Mouse (Mus musculus) limb, embryonic 12.5 days (tissue): Measurements from ENCODE around the gene Nadsyn1. TPM values are rescaled to one million over a fixed set of nuclear protein-coding genes. Genes with fewer than 3 reads are reported as not detected.

Experiments used
- ATAC-seq: fragments of 200-750 bp; cut with Nextera tagmentation; 2 replicates; pipeline ENCODE4 v1.8.0; 2017; ENCODE audit warnings: low read depth, moderate TSS enrichment; ENCODE audit not compliant: insufficient number of reproducible peaks, insufficient read depth, low FRiP score, low TSS enrichment
- H3K27ac ChIP-seq: fragments of 300-500 bp; sonication (generic); 2 replicates; pipeline ENCODE4 v1.5.1; 2016; ENCODE audit warnings: mild to moderate bottlenecking, moderate library complexity
- H3K27me3 ChIP-seq: fragments of 300-500 bp; sonication (generic); 2 replicates; pipeline ENCODE4 v1.6.1; 2016; ENCODE audit warnings: mild to moderate bottlenecking, moderate library complexity
- H3K36me3 ChIP-seq: fragments of 300-500 bp; sonication (generic); 2 replicates; pipeline ENCODE4 v1.6.1; 2016; ENCODE audit warnings: mild to moderate bottlenecking, moderate library complexity
- H3K4me1 ChIP-seq: fragments of 300-500 bp; sonication (generic); replicated peaks from 2 replicates; pipeline ENCODE4 v1.6.1; 2016
- H3K4me2 ChIP-seq: fragments of 300-500 bp; sonication (generic); 2 replicates; pipeline ENCODE4 v1.6.1; 2016; ENCODE audit warnings: mild to moderate bottlenecking, moderate library complexity
- H3K4me3 ChIP-seq: fragments of 300-500 bp; sonication (generic); replicated peaks from 2 replicates; pipeline ENCODE4 v1.5.1; 2016; ENCODE audit warnings: mild to moderate bottlenecking
- H3K9ac ChIP-seq: fragments of 300-500 bp; sonication (generic); replicated peaks from 2 replicates; pipeline ENCODE4 v1.6.1; 2016; ENCODE audit warnings: mild to moderate bottlenecking, moderate library complexity
- H3K9me3 ChIP-seq: fragments of 300-500 bp; sonication (generic); 2 replicates; pipeline ENCODE4 v1.6.1; 2016; ENCODE audit warnings: mild to moderate bottlenecking, moderate library complexity
- WGBS: fragments of 180-500 bp; shearing (Covaris S2); methylation state at CpG from one replicate; pipeline ENCODE4 v1.1.7; 2016; 5-methylcytosine and 5-hydroxymethylcytosine counted together
- polyA plus RNA-seq: library from polyadenylated mRNA; unstranded; fragments of >200 nt; fragmentation: Nextera tagmentation; extraction: Ambion mirVana; gene quantifications from 2 replicates; pipeline ENCODE4 v1.2.1, GENCODE M21; 2016

The Nadsyn1 gene
- polyA plus RNA-seq, 1 experiment from 2014 or later, result 8.9 TPM

GRCm38 (mm10) chr7:143768267-143768666, 54.4 kb downstream of the Nadsyn1 start:
- Histone ChIP-seq H3K4me2 (no peak overlapping the region), H3K27me3 (peaks cover 35% of the 10 kb centered on the region), H3K9ac (no peak overlapping the region), H3K27ac (no peak overlapping the region), H3K9me3 (no peaks in the 10 kb centered on the region), H3K4me1 (no peaks in the 10 kb centered on the region), H3K36me3 (no peaks in the 10 kb centered on the region), H3K4me3 (no peak overlapping the region)
- no peak for ATAC-seq
- WGBS, result 78% methylated on average over 6 of the region's 6 CpGs

DNA sequence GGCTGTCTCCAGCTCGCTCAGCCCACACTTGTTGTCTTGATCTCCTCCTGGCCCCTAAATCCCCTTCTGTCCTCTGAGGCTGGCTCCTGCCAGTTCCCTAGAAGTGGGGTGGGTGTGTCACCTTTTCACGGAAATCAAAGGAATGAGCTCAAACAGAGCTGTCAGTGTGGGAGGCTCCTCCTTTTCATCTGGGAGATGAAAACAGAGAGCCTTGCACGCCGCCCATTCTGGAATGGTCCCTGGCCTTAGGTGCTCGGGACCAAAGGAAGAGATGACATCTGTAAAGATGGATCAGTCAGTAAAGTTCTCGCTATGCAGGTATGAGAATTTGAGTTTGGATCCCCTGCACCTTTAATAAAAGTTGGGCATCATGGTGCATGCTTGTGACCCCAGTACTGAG, 55.8 kb downstream of the Nadsyn1 start, which contains the start of gene Mrgprg:
Mrgprg (minus strand) TSS at position 101 of the 400 bp plus-strand sequence.
- Histone ChIP-seq H3K9ac (no peak within 1 kb of the TSS), H3K36me3 (no peaks in the 10 kb centered on the region), H3K4me3 (no peak within 1 kb of the TSS), H3K4me2 (no peak within 1 kb of the TSS), H3K27ac (no peak within 1 kb of the TSS), H3K27me3 (peaks cover 35% of the 10 kb centered on the region), H3K9me3 (no peaks in the 10 kb centered on the region), H3K4me1 (no peaks in the 10 kb centered on the region)
- 46% methylated on average over 6 of the region's 6 CpGs for WGBS
- no peak for ATAC-seq

DNA sequence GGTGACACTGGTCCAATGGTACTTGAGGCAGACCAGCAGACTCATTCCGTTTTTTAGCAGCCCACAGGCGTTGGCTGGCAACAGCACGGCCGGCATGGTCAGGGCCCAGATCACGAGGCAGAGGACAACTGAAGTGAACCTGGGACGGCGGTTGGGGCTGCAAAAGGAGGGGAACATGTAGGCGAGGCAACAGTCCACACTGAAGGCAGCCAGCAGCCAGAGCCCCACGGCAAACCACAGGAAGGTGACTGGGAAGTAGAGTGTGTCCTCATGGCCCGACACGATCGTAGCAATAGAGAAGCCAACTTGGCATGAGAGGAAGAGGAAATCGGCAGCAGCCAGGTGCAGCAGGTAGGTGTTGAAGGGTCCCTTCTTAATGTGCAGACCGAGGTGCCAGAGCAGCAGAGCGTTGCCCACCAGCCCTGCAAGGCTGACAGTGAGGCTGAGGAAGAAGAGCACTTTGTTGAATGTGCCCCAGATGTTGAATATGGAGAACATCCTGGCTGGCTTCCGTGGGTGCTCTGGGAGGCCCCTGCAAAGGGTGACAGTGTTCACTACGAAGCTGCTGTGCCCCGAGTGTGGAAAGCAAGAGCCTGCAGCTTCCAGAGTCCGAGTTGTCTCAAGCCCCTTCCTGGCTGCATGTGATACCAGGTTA, 57.6 kb downstream of the Nadsyn1 start:
- H3K9me3 ChIP-seq, result no peaks in the 10 kb centered on the region
- 72% methylated on average over 19 of the region's 19 CpGs for WGBS
- no peak for ATAC-seq

GRCm38 (mm10) chr7:143763794-143764193, 58.9 kb downstream of the Nadsyn1 start:
- ATAC-seq, result no peak
- no peaks in the 10 kb centered on the region for H3K36me3 ChIP-seq
- H3K9ac ChIP-seq, result no peak overlapping the region
- H3K27me3 ChIP-seq, result peaks cover 42% of the 10 kb centered on the region
- no peak overlapping the region for H3K4me2 ChIP-seq
- 22% methylated on average over 3 of the region's 3 CpGs for WGBS
- H3K27ac ChIP-seq, result no peak overlapping the region
- H3K9me3 ChIP-seq, result no peaks in the 10 kb centered on the region
- no peaks in the 10 kb centered on the region for H3K4me1 ChIP-seq
- no peak overlapping the region for H3K4me3 ChIP-seq

More for the DNA sequence above, 57.6 kb downstream of the Nadsyn1 start:
- H3K4me1 ChIP-seq, result no peaks in the 10 kb centered on the region
- H3K9ac ChIP-seq, result no peak overlapping the region
- H3K36me3 ChIP-seq, result no peaks in the 10 kb centered on the region
- no peak overlapping the region for H3K27ac ChIP-seq
- H3K4me2 ChIP-seq, result no peak overlapping the region
- H3K4me3 ChIP-seq, result no peak overlapping the region
- H3K27me3 ChIP-seq, result peaks cover 42% of the 10 kb centered on the region

- Histone ChIP-seq H3K4me3 (no peak overlapping the region), H3K4me1 (peaks cover 12% of the 10 kb centered on the region; the same call in 1 of the 2 replicates), H3K9ac (no peak overlapping the region), H3K9me3 (no peaks in the 10 kb centered on the region), H3K27ac (no peak overlapping the region), H3K4me2 (no peak overlapping the region), H3K27me3 (peaks cover 49% of the 10 kb centered on the region), H3K36me3 (no peaks in the 10 kb centered on the region)
- no peak for ATAC-seq
- WGBS, result 63% methylated on average over 3 of the region's 3 CpGs
Measured at GRCm38 (mm10) chr7:143758956-143759355, 63.7 kb downstream of the Nadsyn1 start.

- Histone ChIP-seq H3K4me2 (peak overlapping the region; percentile 73), H3K4me1 (peaks cover 12% of the 10 kb centered on the region; the same call in 1 of the 2 replicates), H3K27me3 (peaks cover 52% of the 10 kb centered on the region), H3K27ac (no peak overlapping the region), H3K9ac (no peak overlapping the region; the same call in 1 of the 2 replicates), H3K4me3 (no peak overlapping the region), H3K36me3 (no peaks in the 10 kb centered on the region), H3K9me3 (no peaks in the 10 kb centered on the region)
- no peak for ATAC-seq
- WGBS, result 74% methylated on average over 3 of the region's 3 CpGs
Measured at GRCm38 (mm10) chr7:143757696-143758095, 65.0 kb downstream of the Nadsyn1 start.

DNA sequence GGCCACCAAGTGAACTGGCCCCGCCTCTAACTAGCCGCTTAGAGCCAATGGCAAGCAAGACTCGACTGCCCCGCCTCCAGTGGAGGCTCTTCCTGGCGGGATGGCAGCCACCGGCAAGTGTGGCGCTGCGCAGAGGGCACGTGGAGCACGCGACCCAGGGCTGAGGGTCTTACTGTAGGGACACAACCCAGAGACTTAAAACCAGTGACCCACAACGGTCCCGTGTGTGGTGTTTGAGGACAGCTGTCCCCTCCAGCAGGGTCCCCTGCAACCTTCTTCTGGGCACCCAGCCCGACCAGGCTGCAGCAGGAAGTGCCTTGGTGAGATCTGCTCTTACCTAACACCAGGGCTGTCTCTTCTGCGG, 65.6 kb downstream of the Nadsyn1 start:
- Histone ChIP-seq H3K27ac (no peak overlapping the region), H3K9me3 (no peaks in the 10 kb centered on the region), H3K4me3 (peak overlapping the region; percentile 40), H3K9ac (peak overlapping the region; percentile 47; the same call in 1 of the 2 replicates), H3K4me1 (peaks cover 12% of the 10 kb centered on the region; the same call in 1 of the 2 replicates), H3K27me3 (peaks cover 57% of the 10 kb centered on the region), H3K36me3 (no peaks in the 10 kb centered on the region), H3K4me2 (peak overlapping the region; percentile 73)
- ATAC-seq, result peak; percentile 62; the same call in 1 of the 2 replicates
- 2% methylated on average over 15 of the region's 15 CpGs for WGBS

GRCm38 (mm10) chr7:143756125-143757026, 66.3 kb downstream of the Nadsyn1 start, which contains the start of gene Osbpl5:
TSS of gene Osbpl5 (minus strand) at chr7:143756985.
- WGBS, result 27% methylated on average over 22 of the region's 22 CpGs
- Histone ChIP-seq H3K27me3 (peaks cover 57% of the 10 kb centered on the region), H3K9ac (peak within 1 kb of the TSS; percentile 50), H3K4me2 (peak within 1 kb of the TSS; percentile 73), H3K4me1 (peaks cover 12% of the 10 kb centered on the region; the same call in 1 of the 2 replicates), H3K9me3 (no peaks in the 10 kb centered on the region), H3K4me3 (peak within 1 kb of the TSS; percentile 40), H3K27ac (no peak within 1 kb of the TSS), H3K36me3 (no peaks in the 10 kb centered on the region)
- peak; percentile 20; the same call in 1 of the 2 replicates for ATAC-seq

- Histone ChIP-seq H3K4me3 (no peak overlapping the region), H3K27ac (no peak overlapping the region), H3K4me2 (no peak overlapping the region), H3K27me3 (peaks cover 54% of the 10 kb centered on the region), H3K9ac (no peak overlapping the region), H3K36me3 (no peaks in the 10 kb centered on the region), H3K4me1 (peaks cover 12% of the 10 kb centered on the region; the same call in 1 of the 2 replicates), H3K9me3 (no peaks in the 10 kb centered on the region)
- ATAC-seq, result no peak
- 70% methylated on average over 9 of the region's 9 CpGs for WGBS
Measured at GRCm38 (mm10) chr7:143755357-143756124, 67.1 kb downstream of the Nadsyn1 start.

- Histone ChIP-seq H3K4me2 (no peak overlapping the region), H3K9ac (no peak overlapping the region), H3K4me3 (no peak overlapping the region), H3K27me3 (peaks cover 50% of the 10 kb centered on the region), H3K27ac (no peak overlapping the region), H3K36me3 (no peaks in the 10 kb centered on the region), H3K9me3 (no peaks in the 10 kb centered on the region), H3K4me1 (peaks cover 13% of the 10 kb centered on the region; the same call in 1 of the 2 replicates)
- ATAC-seq, result no peak
- 46% methylated on average over 5 of the region's 5 CpGs for WGBS
Measured at GRCm38 (mm10) chr7:143753990-143754715, 68.5 kb downstream of the Nadsyn1 start.
